Mouse (Mus musculus) G1E (cell line): ENCODE measurements at regions not wholly inside any gene's neighbourhood (a gene's known extent, or its start where the extent isn't known, plus 50 kb on each side); places are given as distances from the start of the nearest gene placed in this dataset.

ENCODE experiments used
- CTCF ChIP-seq: IDR thresholded peaks from 2 replicates; pipeline ENCODE4 v1.5.1; 2012; ENCODE audit warnings: low read depth, low read length, inconsistent platforms, mixed read lengths
- GATA1 ChIP-seq: IDR thresholded peaks from 2 replicates; pipeline ENCODE4 v1.6.1; 2012; ENCODE audit warnings: borderline replicate concordance, low read length, inconsistent platforms, mixed read lengths

DNA sequence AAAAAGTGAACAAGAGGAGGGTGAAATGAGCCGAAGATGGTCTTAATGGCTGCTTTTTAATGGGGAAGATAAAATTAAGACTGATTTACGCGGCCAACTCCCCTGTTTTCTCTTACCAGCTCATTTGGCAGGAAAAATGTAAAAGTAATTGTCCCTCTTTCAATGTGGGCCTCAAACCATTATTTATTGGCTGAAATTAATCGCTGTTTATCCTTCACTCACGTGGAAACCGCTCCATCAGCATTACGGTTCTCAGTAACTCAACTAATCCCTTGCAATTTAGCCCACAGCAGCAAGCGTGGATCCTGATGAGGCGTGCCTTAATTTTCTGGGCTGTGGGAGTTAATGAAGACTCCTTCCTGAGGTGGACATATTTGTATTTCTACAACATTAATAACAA is 58.1 kb upstream of the D1Pas1 start:
- TF ChIP-seq CTCF = no peak
- TF ChIP-seq GATA1 = no peak
